Mouse (Mus musculus): ENCODE results near the gene Psmd4. TPM values are rescaled to one million over a fixed set of nuclear protein-coding genes. Genes with fewer than 3 reads are reported as not detected.
A peak's percentile ranks its signal among the peaks of the same experiment; 100 is the strongest.
"Not testable (repeated sequence)": the region's sequence is repeated elsewhere in the genome, so short reads cannot be mapped to it uniquely, and the experiment has no call there.

Gene Psmd4
- total RNA-seq, 2 experiments from 2014 or later, result 284 to 331 TPM

- DNase-seq, result no peak
Observed at GRCm38 (mm10) chr3:95027057-95027645, 15.3 kb downstream of the Psmd4 start.

GRCm38 (mm10) chr3:95025202-95025601 lies 17.2 kb downstream of the Psmd4 start:
- no peak for DNase-seq

DNA sequence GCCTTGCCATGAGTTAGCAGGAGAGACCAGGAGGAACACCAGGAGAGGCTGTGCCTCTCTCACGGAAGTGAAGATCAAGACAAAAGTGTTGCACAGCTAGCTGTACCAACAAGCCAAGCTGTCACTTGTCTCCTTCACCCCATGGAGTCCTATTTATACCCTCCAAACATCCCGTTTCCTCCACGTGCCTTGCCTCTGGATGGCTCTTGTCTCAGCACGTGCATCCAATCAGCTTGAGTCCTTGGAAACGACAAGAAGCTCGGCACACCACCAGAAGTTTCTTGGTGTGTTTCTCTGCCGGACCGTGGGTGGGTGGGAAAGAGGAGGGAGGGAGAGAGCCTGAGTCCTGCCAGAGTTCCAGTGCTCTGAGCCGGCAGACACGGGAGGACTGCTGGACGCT lies 17.9 kb downstream of the Psmd4 start:
- peak in 1 of 2 experiments; percentile 35 for DNase-seq

GRCm38 (mm10) chr3:95020956-95021355 lies 21.5 kb downstream of the Psmd4 start:
- DNase-seq, result not testable (repeated sequence)

- DNase-seq, result no peak
Observed at GRCm38 (mm10) chr3:95018741-95019140, 23.7 kb downstream of the Psmd4 start.

DNA sequence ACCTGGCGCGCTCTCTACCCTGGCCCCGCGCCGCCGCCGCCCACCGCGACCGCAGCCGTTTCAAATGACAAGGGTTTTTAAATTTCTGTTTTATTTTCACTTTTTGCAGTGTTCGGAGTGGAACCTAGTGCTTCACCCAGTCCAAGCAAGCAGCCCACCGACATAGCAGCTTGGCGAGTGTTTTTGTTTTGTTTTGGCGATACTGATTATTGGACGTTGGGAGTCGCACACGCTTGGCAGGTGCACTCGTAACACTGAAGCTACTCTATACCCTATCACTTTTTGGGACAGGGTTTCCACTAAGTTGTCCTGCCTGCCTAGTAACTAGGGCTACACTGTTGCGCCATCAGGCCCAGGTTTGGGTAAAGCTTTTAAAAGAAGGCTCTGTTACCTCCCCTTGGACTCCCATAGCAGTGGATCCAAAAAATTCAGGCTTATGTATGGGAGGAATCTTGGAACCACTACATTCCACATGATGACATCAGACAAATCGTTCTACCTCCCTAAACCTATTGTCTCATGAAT lies 25.8 kb downstream of the Psmd4 start:
- no peak for DNase-seq

- peak; percentile 95 for DNase-seq
Observed at GRCm38 (mm10) chr3:95015891-95016531, 26.4 kb downstream of the Psmd4 start.

DNA sequence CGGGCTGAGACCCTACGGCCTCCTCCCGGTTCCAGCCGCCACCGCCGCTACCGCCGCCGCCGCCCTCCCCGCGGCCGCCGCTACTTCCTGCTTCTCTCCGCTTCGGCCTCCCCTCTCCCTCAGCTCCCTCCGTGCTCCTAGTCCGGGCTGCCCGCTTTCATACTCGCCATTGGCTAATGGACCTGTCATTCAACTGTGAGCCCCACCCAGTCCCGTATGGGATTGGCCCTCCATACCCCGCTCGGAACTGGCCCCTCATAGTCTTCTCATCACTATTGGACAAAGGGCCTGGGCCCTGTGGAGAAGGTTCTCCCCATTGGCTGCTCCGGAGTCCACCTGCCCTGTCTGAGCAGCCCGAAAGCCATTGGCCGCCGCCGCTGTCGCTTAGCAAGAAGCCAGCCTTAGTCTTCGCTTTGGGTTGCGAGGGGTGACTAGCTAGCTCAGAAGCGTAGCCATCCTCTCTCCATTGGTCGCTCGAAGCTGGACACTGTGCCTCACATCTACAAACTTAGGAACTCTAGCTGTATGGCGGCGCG lies 27.0 kb downstream of the Psmd4 start, which contains the start of gene Zfp687:
TSS of gene Zfp687 (minus strand) at position 112 of the 536 bp plus-strand sequence.
- DNase-seq, result peak; percentile 98 to 99

DNA sequence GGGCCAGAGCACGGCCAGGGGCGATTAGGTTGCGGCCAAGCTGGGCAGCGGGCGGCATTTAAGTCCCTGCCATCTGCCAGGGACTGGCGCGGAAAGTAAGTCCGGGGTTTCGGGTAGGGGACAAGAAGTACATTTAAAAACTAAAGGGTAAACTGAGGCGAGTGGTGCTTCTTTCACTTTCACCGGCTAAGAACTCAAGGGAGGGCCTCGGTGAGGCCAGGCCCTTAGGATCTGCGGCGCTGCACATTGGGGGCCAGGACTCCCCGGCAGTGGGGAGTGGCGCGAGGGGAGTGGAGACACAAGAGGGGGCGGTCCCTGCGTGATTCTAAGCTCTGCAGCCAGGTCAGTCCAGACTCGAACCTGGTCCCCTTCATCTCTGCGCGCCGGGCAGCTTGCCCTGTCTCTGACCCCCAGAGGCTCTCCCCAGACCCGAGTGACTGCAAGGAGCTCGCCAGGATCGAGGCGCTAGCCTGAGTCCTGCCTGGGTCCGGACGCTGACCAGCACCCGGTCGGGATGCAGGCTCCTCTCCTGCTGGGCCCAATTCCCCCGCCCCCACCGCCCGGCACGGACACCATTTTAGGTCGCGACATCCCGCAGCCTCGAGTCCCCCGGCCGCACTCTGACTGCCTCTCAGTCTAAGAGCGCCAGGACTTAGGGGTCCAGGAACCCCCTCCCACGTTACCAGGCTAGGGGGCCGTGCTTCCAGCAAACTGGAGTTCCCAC lies 27.8 kb downstream of the Psmd4 start:
- DNase-seq, result peak; percentile 72

DNA sequence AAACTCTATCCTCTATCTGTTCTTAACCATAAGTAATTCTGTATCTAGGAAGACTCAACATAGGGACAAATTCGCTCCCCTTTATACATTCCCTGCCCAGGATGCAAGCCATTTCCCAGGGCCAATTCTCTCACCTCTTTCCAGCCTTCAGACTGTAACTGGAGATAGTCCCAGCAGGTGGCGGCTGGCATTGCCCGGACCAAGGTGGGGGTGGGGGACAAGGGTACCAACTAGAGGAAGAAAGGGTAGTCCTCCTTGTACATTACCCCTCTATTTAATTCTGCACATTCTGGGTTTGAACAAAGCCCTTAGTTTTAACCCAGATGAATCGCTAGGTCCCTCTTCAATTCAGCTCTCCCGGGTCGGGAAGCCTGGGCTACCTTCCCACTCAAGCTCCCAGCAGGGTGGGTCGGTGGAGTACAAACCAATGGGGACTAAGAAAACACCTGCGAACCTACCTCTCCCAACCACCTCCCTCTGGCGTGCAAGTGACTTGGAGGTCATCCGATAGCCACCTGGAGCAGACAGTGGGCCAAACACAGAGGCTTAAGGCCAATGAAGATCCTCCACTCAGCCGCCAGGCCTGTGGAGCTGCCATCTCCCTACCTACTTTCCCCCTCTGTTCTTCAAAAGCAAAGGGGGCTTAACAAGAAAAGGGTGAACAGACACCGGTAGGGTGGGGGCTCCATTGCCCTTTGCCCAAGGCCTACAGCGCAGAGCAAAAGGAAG lies 28.6 kb downstream of the Psmd4 start:
- DNase-seq, result no peak

DNA sequence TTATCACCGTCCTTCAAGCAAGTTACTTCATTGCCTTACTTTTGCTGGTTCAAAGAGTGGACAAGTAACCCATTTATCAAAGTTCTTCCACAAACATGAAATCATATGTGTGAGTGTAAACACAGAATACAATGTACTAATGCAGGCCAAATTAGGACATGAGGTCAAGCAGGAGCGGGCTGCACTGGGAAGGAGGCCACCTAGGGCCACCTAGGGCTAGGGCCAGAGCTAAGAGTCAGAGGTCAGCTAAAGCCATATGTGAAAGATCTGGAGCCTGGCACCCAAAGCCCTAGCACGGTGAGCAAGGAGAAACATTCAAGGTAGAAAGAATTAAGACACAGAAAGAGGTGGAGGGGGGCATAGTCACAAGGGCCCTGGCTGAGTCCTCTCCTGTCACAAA lies 29.4 kb downstream of the Psmd4 start:
- DNase-seq, result no peak

DNA sequence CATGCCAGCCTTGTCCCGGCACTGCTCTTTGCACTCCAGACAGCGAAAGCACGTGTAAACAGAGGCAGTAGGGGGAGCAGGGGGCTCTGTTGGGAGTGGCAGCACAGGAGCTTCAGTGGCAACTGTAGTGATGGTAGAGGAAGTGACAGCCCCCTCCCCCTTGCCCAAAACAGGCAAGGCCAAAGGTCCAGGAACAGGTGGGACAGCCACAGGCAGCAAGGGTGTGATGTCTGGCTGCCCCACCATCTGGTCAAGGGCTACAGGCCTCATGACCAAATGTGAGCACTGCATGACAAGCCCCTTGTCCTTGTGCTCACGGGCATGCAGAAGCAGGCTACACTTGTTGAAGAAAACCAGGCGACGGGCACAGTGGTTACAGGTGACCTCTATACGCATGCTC lies 32.0 kb downstream of the Psmd4 start:
- DNase-seq, result no peak

DNA sequence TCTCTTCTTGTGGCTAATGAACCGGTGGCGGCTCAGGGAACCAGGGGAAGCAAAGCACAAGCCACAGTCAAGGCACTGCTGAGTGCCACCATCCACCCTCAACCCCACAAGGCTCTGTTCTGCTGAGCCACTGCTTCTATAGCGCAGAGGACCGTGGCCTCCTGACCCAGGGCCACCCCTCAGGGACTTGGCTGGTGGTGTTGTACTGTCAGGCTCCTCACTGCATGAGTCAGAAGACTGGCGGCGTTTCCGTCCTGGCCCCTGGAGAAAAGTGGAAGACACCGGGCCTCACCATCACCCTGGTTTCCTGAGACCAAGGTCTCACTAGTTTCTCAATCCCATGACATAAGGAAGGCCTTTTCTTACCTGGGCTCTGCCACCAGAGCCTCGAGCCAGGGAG lies 34.7 kb downstream of the Psmd4 start:
- DNase-seq, result peak; percentile 66 to 74

GRCm38 (mm10) chr3:95005651-95006050 lies 36.8 kb downstream of the Psmd4 start:
- DNase-seq, result no peak

DNA sequence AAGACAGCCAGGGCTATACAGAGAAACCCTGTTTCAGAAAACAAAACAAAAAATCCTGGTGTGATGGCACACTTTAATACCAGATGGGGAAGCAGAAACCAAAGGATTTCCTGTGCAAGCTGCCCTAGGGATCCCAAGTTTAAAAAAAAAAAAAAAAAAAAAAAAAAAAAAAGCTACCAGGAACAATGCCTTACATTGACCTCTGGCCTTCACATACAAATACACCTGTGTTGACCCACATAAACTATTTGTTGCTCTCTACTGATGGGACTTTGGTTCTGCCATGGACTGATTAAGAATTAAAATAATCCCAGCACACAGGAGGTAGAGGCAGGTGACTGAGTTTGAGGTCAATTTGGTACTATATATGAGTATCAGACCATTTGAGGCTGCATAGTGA lies 39.1 kb downstream of the Psmd4 start:
- no peak for DNase-seq

DNA sequence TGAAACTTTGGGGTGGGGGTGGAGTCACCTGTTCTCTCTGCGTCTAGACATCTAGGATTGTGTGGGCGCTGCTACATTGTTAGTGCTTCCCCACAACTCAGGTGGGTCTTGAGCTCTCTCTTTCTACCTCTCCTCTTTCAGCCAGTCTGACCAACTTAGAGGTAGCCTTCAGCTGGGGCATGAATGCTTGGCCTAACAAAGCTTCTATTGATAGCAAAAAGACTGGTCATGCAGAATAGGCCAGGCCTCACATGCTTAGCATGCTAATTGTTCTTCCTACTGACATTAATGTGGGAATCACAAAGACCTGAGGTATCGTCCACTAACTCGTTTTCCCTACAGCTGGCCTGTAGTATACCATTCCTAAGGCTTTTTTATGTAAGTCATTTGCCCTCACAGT lies 39.8 kb downstream of the Psmd4 start:
- no peak for DNase-seq

DNA sequence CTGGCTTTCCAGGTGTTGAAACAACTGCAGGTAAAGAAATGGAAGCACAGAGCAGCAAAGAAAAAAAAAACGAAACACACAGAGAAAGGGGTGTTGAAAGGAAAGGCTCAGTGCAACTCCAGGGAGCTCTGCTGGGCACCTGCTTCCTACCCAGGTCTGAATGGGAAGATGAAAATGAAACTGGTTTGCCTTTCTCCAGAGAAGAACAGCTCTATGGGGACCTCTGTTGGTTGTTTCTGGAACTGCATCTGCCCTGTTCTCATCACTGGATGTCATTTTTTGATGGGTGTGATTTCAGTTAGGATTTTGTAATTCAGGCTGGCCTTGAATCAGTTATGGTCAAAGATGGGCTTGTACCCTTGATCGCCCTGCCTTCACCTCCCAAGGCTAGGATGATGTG lies 45.5 kb downstream of the Psmd4 start:
- DNase-seq, result peak; percentile 80 to 85

- no peak for DNase-seq
Observed at GRCm38 (mm10) chr3:94989159-94989761, 53.2 kb downstream of the Psmd4 start.

DNA sequence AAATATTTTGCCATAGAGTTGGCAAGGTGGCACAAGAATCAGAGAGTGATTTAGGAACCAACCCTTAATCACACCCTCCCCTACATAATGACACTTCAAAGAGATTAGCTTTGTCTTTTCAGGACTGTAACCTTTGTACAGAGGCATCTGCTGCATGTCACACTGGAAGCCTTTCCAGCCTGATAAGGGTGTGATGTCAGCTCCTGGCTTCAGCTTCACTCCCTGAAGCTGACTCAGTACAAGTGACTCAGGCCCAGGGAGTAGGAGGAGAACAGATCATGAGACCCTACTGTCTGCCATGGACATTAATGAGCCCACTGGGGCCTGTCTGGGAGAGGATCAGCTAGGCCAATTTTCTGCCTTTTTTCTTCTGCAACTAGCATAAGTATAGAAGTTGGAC lies 54.8 kb downstream of the Psmd4 start:
- peak; percentile 82 to 83 for DNase-seq

DNA sequence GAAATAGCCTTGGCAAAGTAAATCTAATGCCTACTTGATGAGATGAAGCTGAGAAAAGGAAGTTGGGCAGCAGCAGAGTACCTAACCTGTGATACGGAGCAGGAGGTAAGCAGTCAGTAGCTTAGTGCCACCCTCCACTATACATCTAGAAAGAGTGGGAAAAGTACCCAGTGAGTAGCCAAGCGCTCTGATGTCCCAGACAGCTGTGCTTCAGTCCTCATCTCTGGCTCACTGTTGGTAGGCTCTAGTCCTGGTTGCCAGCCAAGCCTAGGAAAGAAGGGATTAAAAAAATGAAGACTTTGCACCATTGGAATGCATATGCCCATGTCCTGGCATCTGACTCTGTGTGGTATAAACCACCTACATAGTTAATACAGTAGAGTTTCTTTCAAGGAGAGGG lies 56.9 kb downstream of the Psmd4 start:
- DNase-seq, result no peak

DNA sequence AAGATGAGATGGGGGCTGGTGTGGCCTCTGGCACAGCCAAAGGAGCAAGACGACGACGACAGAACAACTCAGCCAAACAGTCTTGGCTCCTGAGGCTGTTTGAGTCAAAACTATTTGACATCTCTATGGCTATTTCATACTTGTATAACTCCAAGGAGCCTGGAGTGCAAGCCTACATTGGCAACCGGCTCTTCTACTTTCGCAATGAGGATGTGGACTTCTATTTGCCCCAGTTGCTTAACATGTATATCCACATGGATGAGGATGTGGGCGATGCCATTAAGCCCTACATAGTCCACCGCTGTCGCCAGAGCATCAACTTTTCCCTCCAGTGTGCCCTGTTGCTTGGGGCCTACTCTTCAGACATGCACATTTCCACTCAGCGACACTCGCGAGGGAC lies 58.1 kb downstream of the Psmd4 start:
- no peak for DNase-seq

All from adrenal gland, postnatal 36 days (tissue).